Mouse (Mus musculus) lung, adult 2 months (tissue): ENCODE measurements at regions not wholly inside any gene's neighbourhood (a gene's known extent, or its start where the extent isn't known, plus 50 kb on each side); places are given as distances from the start of the nearest gene placed in this dataset.

Experiments
- CTCF ChIP-seq: fragments of 200-500 bp; IDR thresholded peaks from 2 replicates; pipeline ENCODE4 v1.5.1; 2011; ENCODE audit warnings: mild to moderate bottlenecking, low read length, control low read depth; ENCODE audit not compliant: insufficient read depth
- POLR2A ChIP-seq: fragments of 200-500 bp; IDR thresholded peaks from 2 replicates; pipeline ENCODE4 v1.6.1; 2011; ENCODE audit warnings: low read depth, mild to moderate bottlenecking, control low read depth, low read length, borderline replicate concordance; ENCODE audit errors: extremely low read depth

- TF ChIP-seq CTCF (no peak), POLR2A (no peak)
These were observed 91.2 kb upstream of the B3gat1 start for GRCm38 (mm10) chr9:26642302-26642701.
